Mouse (Mus musculus): ENCODE measurements around the gene Olfr508.
"Not testable (repeated sequence)": the region's sequence is repeated elsewhere in the genome, so short reads cannot be mapped to it uniquely, and the experiment has no call there.

DNA sequence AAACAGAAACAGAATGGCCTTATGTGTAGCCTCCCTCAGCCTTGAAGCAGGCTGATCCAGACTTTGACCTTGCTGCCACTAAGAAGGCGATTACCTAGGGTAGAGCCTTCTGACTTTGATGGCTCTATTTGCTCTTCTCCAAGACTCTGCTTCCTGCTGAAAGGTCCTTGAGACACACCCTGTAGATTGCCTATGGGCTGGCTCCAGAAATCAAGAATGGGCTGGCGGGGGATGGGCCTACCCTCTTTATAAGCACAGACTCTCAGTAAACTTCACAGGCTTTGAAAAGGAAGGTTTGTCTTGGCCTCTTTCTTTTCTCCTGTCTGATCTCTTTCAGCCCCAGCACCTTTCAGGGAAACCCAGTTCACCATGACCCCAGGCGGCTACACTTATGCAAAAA is 13.0 kb upstream of the Olfr508 start:
- not testable (repeated sequence) for TF ChIP-seq CTCF (conservative IDR thresholded peaks at IDR 0.05; ENCODE audit: low read length); POU5F1 (IDR thresholded peaks at IDR 0.05; ENCODE audit: borderline replicate concordance, low read length)

All from E14TG2a.4 (cell line).